Mouse (Mus musculus) NIH3T3 (cell line): ENCODE results near the gene Ghsr.

ENCODE experiments used
- DNase-seq: peaks from one replicate; pipeline ENCODE4 v3.0.0-alpha.2; 2012; ENCODE audit warnings: low read depth

Ghsr gene

DNA sequence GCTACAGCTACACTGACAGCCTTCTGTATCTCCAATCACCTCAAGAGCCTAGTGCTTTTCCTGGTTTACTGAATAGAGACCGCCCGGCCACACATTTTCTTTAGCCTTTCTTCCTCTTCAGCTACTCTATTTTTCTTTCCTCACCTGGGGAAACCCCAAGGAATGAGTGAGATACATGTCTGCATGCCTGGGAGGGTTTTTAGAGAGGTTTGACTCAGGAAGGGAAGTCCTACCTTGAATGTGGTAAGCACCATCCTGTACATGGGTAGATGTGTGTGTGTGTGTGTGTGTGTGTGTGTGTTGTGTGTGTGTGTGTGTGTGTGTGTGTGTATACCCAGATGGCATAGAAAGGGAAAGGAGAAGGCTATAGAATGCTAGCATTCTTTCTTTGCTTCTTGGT is 40.1 kb downstream of the Ghsr start:
- DNase-seq, result no peak

DNA sequence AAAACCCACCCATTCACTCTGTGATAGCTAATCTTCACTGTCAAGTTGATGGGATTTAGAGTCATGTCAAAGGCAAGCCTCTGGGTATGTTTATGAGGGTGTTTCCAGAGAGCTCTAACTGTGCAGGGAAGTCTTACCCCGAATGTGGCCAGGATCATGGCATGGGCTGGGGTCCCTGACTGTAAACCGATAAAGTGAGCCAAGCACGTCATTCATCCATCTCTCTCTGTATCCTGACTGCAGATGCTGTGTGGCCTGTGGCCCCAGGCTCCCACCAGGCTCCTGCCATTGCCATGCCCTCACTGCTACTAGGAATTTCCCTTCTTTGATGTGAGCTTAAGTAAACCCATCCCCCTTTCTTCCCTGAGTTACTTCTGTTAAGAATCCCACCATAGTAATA is 42.4 kb downstream of the Ghsr start:
- DNase-seq, result no peak

DNA sequence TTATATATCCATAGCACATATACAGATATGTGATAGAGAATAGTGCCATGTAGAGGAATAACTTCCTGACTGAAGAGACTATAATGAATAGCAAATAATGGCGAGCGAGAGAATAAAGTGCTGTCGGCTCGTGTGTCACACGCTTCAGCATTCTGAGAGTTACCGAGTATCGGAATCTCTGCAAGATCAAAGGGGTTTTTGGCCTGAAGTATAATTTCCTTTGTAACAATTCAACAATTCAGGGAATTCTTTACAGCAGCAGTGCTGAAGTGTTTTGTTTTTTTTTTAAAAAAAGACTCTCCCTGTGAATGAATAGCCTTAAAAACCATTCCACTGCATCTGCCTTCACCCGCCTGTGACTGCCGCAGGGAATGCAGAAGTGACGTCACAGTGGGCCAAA is 45.6 kb downstream of the Ghsr start:
- DNase-seq, result no peak

GRCm38 (mm10) chr3:27418602-27419001 is 47.5 kb downstream of the Ghsr start:
- DNase-seq, result no peak

GRCm38 (mm10) chr3:27421980-27422379 is 50.8 kb downstream of the Ghsr start:
- no peak for DNase-seq

DNA sequence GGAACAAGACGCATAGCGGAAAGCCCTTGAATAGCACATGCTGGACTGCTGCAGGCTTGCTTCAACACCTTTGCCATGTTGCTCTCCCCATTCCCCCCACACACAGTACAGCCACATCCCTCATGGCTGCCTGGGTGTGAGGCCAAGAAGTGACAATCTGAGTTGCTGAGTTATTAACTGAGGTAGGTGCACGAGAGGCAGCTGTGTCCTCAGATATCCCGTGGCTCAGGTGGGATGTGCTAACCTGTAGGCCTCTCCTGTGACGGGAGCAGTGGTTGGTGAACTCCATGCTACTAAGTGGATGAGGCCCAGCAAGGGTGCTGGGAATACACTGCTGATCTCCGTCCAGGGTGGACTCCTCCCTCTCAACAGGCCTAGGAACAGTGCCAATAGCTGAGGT is 51.4 kb downstream of the Ghsr start:
- DNase-seq, result no peak

- DNase-seq, result no peak
These were observed 53.0 kb downstream of the Ghsr start for GRCm38 (mm10) chr3:27424049-27424667.

- DNase-seq, result no peak
These were observed 56.3 kb downstream of the Ghsr start for GRCm38 (mm10) chr3:27427406-27427805.
